ENCODE assay signal across 23 mouse cellular contexts in the genomic region with DNA sequence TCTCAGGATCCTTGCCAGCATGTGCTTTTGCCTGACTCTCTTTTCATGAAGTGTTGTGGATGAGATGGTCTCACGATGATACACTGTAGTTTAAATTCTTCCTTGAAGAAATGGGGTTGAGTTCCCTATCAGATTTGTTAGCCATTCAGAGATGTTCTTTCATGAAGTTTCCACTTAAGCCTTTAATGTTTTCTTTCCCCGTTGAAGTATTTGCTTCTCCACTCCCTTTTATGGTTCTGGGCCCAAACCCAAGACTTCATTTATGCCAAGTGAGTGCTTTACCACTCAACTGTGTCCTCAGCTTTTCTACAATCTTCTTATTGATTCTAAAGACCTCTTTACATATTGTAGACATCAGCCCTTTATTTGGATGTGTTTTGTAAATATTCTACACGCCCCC.
A peak's percentile ranks its signal among the peaks of the same experiment; 100 is the strongest.
DNase-seq lines count a peak whose midpoint lies in the region; ATAC-seq and TF ChIP-seq lines count a peak whose summit lies in the region.
"Had no signal": no experiment of that assay in that cellular context is flagged by ENCODE, and none has a peak within 500 bp of the region (broad histone marks: within the 10 kb centered on the region; RNA-seq: fewer than 3 reads in every experiment).

No protein-coding gene starts in this region.

- H3K27ac ChIP-seq in MEL (ENCODE audit: control insufficient read depth, low read depth, low read length): peak overlapping the region; percentile 99
- no peak overlapping the region for H3K27ac ChIP-seq in intestine, postnatal 0 days (ENCODE audit: low read depth, low read length)
- H3K27ac ChIP-seq: embryonic facial prominence, embryonic 12.5 days; forebrain, embryonic 12.5 days; heart, adult 2 months; heart, embryonic 15.5 days; hindbrain, embryonic 10.5 days; hindbrain, embryonic 14.5 days had no signal

- intact Hi-C loops in heart, postnatal 25 days (cut with DNase I): no loop called here

- no peak for TF ChIP-seq RAD21 in MEL (IDR thresholded peaks at IDR 0.05; ENCODE audit: low read depth, low read length)

- H3K36me3 ChIP-seq in MEL (ENCODE audit: control insufficient read depth in 1 of 2, insufficient read depth in 2 of 2, low read length in 2 of 2): peaks cover 0 to 21% of the 10 kb centered on the region in 2 experiments; a peak in 2 of 4 replicates
- H3K36me3 ChIP-seq in intestine, postnatal 0 days (ENCODE audit: control insufficient read depth, insufficient read depth): no peaks in the 10 kb centered on the region
- H3K36me3 ChIP-seq: embryonic facial prominence, embryonic 12.5 days; forebrain, embryonic 12.5 days; heart, embryonic 15.5 days; hindbrain, embryonic 10.5 days had no signal

- no peak for TF ChIP-seq POLR2A in lung, adult 2 months (IDR thresholded peaks at IDR 0.05; ENCODE audit: borderline replicate concordance, extremely low read depth, low read depth, low read length)
- no peak for TF ChIP-seq POLR2A in MEL (IDR thresholded peaks at IDR 0.05; ENCODE audit: control insufficient read depth in 1 of 2, insufficient read depth in 1 of 2, low read depth in 1 of 2, low read length in 2 of 2, poor library complexity in 1 of 2)

- no peaks in the 10 kb centered on the region for H3K27me3 ChIP-seq in MEL (ENCODE audit: control insufficient read depth in 1 of 2, insufficient read depth in 2 of 2, low read length in 2 of 2)
- H3K27me3 ChIP-seq in intestine, postnatal 0 days (replicated peaks; ENCODE audit: control insufficient read depth, insufficient read depth, low read length): no peaks in the 10 kb centered on the region
- H3K27me3 ChIP-seq: CH12.LX; embryonic facial prominence, embryonic 12.5 days; forebrain, embryonic 12.5 days; heart, embryonic 15.5 days had no signal

- no peaks in the 10 kb centered on the region for H3K9me3 ChIP-seq in MEL (replicated peaks; ENCODE audit: insufficient read depth, low read length)
- no peaks in the 10 kb centered on the region for H3K9me3 ChIP-seq in intestine, postnatal 0 days (ENCODE audit: control insufficient read depth)
- H3K9me3 ChIP-seq: embryonic facial prominence, embryonic 12.5 days; forebrain, embryonic 12.5 days; heart, embryonic 15.5 days; hindbrain, embryonic 10.5 days had no signal

- no peak for ATAC-seq in intestine, postnatal 0 days
- ATAC-seq: forebrain, postnatal 0 days had no signal

- no peaks in the 10 kb centered on the region; the same call in 1 of the 2 replicates for H3K79me2 ChIP-seq in MEL (ENCODE audit: control insufficient read depth, insufficient read depth, low read length, poor library complexity)

- no peak overlapping the region for H3K4me3 ChIP-seq in lung, adult 2 months (replicated peaks; ENCODE audit: extremely low read depth, low read depth, low read length)
- H3K4me3 ChIP-seq in MEL (ENCODE audit: control insufficient read depth in 1 of 2, insufficient read depth in 1 of 2, low read depth in 2 of 2, low read length in 2 of 2): no peak overlapping the region
- no peak overlapping the region for H3K4me3 ChIP-seq in intestine, postnatal 0 days (ENCODE audit: low read depth, low read length)
- H3K4me3 ChIP-seq: embryonic facial prominence, embryonic 12.5 days; forebrain, embryonic 12.5 days; heart, adult 2 months; heart, embryonic 15.5 days; hindbrain, embryonic 10.5 days had no signal

- peak; percentile 61 to 77 for DNase-seq in lung, adult 18-20 months
- DNase-seq in lung, adult 2 months: no peak
- no peak for DNase-seq in MEL (ENCODE audit: low read depth, low spot score)
- DNase-seq in large intestine, adult 2 months (ENCODE audit: low read depth, low spot score): peak; percentile 78
- peak; percentile 60 for DNase-seq in lung, postnatal 14 days
- no peak for DNase-seq in heart, postnatal 25 days (ENCODE audit: low spot score)
- no peak for DNase-seq in adrenal gland, adult 8-10 months
- DNase-seq: adrenal gland, postnatal 10 days; cerebellum, adult 11 months; cerebellum, adult 8-10 months; cerebellum, postnatal 25 days; forebrain, postnatal 0 days; gastrocnemius, postnatal 14 days; heart, adult 2 months; heart, postnatal 14 days had no signal

- peaks cover 3% of the 10 kb centered on the region for H3K4me1 ChIP-seq in lung, adult 2 months (ENCODE audit: control insufficient read depth, insufficient read depth, low read length)
- H3K4me1 ChIP-seq in MEL (ENCODE audit: control insufficient read depth in 1 of 2, insufficient read depth in 2 of 2, low read length in 2 of 2): peaks cover 23 to 35% of the 10 kb centered on the region in 2 experiments
- no peaks in the 10 kb centered on the region for H3K4me1 ChIP-seq in intestine, postnatal 0 days (replicated peaks; ENCODE audit: control insufficient read depth, insufficient read depth, low read length)
- H3K4me1 ChIP-seq: embryonic facial prominence, embryonic 12.5 days; forebrain, embryonic 12.5 days; hindbrain, embryonic 10.5 days had no signal

- WGBS in lung, adult 2 months: 61% methylated on average over 3 of the region's 3 CpGs
- 20% methylated on average over 3 of the region's 3 CpGs for WGBS in large intestine, adult 2 months
- WGBS in intestine, postnatal 0 days: 70% methylated on average over 3 of the region's 3 CpGs

- H3K4me2 ChIP-seq in intestine, postnatal 0 days (replicated peaks; ENCODE audit: low read depth): no peak overlapping the region
- H3K4me2 ChIP-seq: embryonic facial prominence, embryonic 12.5 days; forebrain, embryonic 12.5 days; heart, embryonic 11.5 days; heart, embryonic 15.5 days; hindbrain, embryonic 14.5 days had no signal

- no peak for TF ChIP-seq EP300 in MEL (IDR thresholded peaks at IDR 0.05; ENCODE audit: low read depth in 1 of 2, low read length in 2 of 2)

- H3K9ac ChIP-seq in MEL (ENCODE audit: control insufficient read depth, low read depth, low read length, poor library complexity, severe bottlenecking): peak overlapping the region; percentile 13; the same call in 1 of the 2 replicates
- no peak overlapping the region for H3K9ac ChIP-seq in intestine, postnatal 0 days (ENCODE audit: low read depth, low read length)
- H3K9ac ChIP-seq: embryonic facial prominence, embryonic 12.5 days; forebrain, embryonic 12.5 days; forebrain, postnatal 0 days; heart, embryonic 15.5 days; hindbrain, embryonic 14.5 days had no signal

- TF ChIP-seq CTCF in lung, adult 2 months (IDR thresholded peaks at IDR 0.05; ENCODE audit: insufficient read depth, low read length): no peak
- no peak for TF ChIP-seq CTCF in MEL (IDR thresholded peaks at IDR 0.05 in 2 of 3, conservative IDR thresholded peaks at IDR 0.05 in 1 of 3; ENCODE audit: control insufficient read depth in 1 of 3, insufficient read depth in 1 of 3, low read depth in 2 of 3, low read length in 3 of 3, poor library complexity in 1 of 3, severe bottlenecking in 1 of 3)
- no peak for TF ChIP-seq CTCF in intestine, postnatal 0 days (IDR thresholded peaks at IDR 0.05; ENCODE audit: low read depth)

TF ChIP-seq in MEL, 35 proteins besides CTCF, POLR2A, EP300 and RAD21:
- TF ChIP-seq TAL1 (IDR thresholded peaks at IDR 0.05; ENCODE audit: low read length) (no peak), ETS1 (IDR thresholded peaks at IDR 0.05; ENCODE audit: low read depth, low read length) (no peak), USF2 (IDR thresholded peaks at IDR 0.05; ENCODE audit: borderline replicate concordance in 1 of 2, insufficient read depth in 1 of 2, low read depth in 1 of 2, low read length in 2 of 2) (no peak), JUND (IDR thresholded peaks at IDR 0.05; ENCODE audit: low read depth, low read length) (no peak), KAT2A (conservative IDR thresholded peaks at IDR 0.05; ENCODE audit: low read depth, low read length) (no peak), SIN3A (IDR thresholded peaks at IDR 0.05; ENCODE audit: low read length) (no peak), UBTF (IDR thresholded peaks at IDR 0.05; ENCODE audit: borderline replicate concordance, insufficient read depth, low read depth, low read length) (no peak), ZC3H11A (IDR thresholded peaks at IDR 0.05; ENCODE audit: low read depth, low read length) (no peak), POLR2AphosphoS2 (IDR thresholded peaks at IDR 0.05; ENCODE audit: low read length) (no peak), BHLHE40 (IDR thresholded peaks at IDR 0.05; ENCODE audit: borderline replicate concordance, low read depth, low read length) (no peak), USF1 (IDR thresholded peaks at IDR 0.05; ENCODE audit: low read depth, low read length) (no peak), POLR2AphosphoS5 (IDR thresholded peaks at IDR 0.05; ENCODE audit: borderline replicate concordance, low read depth, low read length) (no peak)

Comparison
In these comparisons a context has a peak if more than half of its experiments do, and no peak if none do; other contexts are left out.
1. DNase-seq: peak in lung, adult 18-20 months (2 of 2), large intestine, adult 2 months (single experiment) and lung, postnatal 14 days (single experiment); none in lung, adult 2 months (single experiment), MEL (single experiment), heart, postnatal 25 days (single experiment) and adrenal gland, adult 8-10 months (single experiment).